Mouse (Mus musculus): ENCODE measurements around the gene Btrc. TPM values are rescaled to one million over a fixed set of nuclear protein-coding genes. Genes with fewer than 3 reads are reported as not detected.

Gene Btrc
- polyA plus RNA-seq, 1 experiment from 2014 or later = 15.0 TPM

DNA sequence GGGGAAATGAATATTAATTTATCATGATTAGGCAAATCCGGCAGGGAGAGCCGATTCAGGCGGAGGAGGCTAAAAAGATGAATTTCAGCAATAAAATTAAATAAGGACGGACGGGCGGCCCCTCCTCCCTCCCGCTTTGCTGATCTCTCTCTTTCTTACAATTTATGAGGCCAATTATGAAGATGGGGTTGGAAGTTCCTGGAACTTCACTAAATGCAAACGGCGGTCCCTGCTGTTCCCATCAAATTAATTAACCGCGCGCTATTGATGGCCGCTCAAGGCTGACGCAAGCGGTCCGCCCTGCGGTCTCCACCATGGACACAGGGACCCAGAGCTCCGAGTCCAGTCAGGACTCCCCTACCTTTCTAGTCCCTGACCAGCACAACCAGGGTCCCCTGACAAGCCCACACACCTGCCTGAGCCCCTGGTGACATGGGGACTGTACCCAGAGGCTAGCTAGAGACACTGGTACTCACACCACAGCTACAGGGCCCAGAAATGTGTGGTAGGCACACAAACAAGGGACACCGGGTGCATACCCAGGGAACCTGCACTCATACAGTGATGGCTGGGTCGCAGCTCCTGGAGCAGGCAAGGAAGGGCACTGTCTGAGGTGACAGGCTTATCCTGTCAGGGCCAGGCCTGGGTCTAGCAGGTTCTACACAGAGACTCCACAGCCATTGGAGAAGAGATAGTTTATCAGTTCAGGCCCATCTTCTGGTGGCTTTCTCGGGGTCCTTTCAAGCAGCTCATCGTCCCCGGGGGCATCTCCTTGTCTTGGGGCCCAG is 185.8 kb downstream of the Btrc start:
- ATAC-seq (ENCODE audit: low FRiP score, low TSS enrichment) = no peak
- WGBS = 82% methylated on average over 23 of the region's 23 CpGs
- DNase-seq (ENCODE audit: low spot score) = no peak
- H3K36me3 ChIP-seq (ENCODE audit: control insufficient read depth, insufficient read depth, low read length) = no peaks in the 10 kb centered on the region
- no peak overlapping the region for H3K4me2 ChIP-seq (replicated peaks; ENCODE audit: low read depth)
- TF ChIP-seq EP300 (optimal IDR thresholded peaks at IDR 0.05) (no peak), CTCF (IDR thresholded peaks at IDR 0.05; ENCODE audit: low read depth) (no peak)
- no peaks in the 10 kb centered on the region for H3K27me3 ChIP-seq (ENCODE audit: control insufficient read depth, insufficient read depth, low read length)
- no peak overlapping the region for H3K9ac ChIP-seq (ENCODE audit: low read length)
- no peak overlapping the region for H3K4me3 ChIP-seq (ENCODE audit: low read depth, low read length)
- H3K9me3 ChIP-seq (ENCODE audit: control insufficient read depth, low read length) = no peaks in the 10 kb centered on the region
- H3K4me1 ChIP-seq (replicated peaks; ENCODE audit: control insufficient read depth, insufficient read depth) = no peaks in the 10 kb centered on the region
- H3K27ac ChIP-seq (replicated peaks) = no peak overlapping the region

DNA sequence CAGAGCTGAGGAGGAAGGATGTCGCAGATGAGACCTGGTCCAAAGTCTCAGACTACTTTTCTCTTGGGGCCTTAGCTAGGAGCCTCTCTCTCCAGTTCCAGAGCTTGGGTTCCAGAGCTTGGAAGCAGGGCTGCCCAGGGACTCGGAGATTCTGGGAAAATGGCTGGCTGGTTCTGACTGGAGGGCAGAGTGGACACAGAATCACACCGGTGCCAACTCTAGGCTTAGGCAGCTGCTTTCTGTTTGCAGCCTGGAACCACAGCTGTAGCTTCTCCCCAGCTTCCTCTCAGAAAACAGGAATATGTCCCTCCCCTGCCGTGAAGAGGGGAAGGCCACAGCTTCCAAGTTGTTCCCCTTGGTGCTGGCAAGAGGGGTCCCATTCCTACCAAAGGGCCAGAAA is 186.4 kb downstream of the Btrc start:
- Histone ChIP-seq H3K9me3 (ENCODE audit: control insufficient read depth, low read length) (no peaks in the 10 kb centered on the region), H3K4me1 (replicated peaks; ENCODE audit: control insufficient read depth, insufficient read depth) (no peaks in the 10 kb centered on the region), H3K27me3 (ENCODE audit: control insufficient read depth, insufficient read depth, low read length) (no peaks in the 10 kb centered on the region), H3K4me3 (ENCODE audit: low read depth, low read length) (no peak overlapping the region), H3K27ac (replicated peaks) (no peak overlapping the region), H3K4me2 (replicated peaks; ENCODE audit: low read depth) (no peak overlapping the region), H3K36me3 (ENCODE audit: control insufficient read depth, insufficient read depth, low read length) (no peaks in the 10 kb centered on the region; the same call in 1 of the 2 replicates), H3K9ac (ENCODE audit: low read length) (no peak overlapping the region)
- no peak for DNase-seq (ENCODE audit: low spot score)
- ATAC-seq (ENCODE audit: low FRiP score, low TSS enrichment) = no peak
- TF ChIP-seq CTCF (IDR thresholded peaks at IDR 0.05; ENCODE audit: low read depth) (no peak), EP300 (optimal IDR thresholded peaks at IDR 0.05) (no peak)
- WGBS = 59% methylated on average over 4 of the region's 4 CpGs

DNA sequence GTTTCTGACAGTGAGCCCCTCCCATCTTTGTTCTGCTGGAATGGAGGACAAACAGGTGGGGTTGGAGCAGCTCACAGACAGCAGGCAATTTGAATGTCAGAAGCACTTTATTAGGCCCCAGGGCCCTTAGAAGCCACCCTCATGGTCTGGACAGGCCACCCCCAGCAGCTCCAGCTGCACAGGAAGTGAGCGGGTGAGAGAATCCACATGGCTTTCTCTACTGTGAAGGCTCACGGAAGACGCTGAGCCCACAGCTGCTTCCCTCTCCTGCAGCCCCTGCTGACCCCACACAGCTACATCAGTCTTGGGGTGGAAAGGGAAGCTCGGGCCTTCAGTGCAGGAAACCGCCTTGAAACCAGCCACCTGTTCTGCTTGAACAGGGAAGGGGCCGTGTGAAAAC is 188.7 kb downstream of the Btrc start:
- no peaks in the 10 kb centered on the region for H3K9me3 ChIP-seq (ENCODE audit: control insufficient read depth, low read length)
- no peaks in the 10 kb centered on the region for H3K4me1 ChIP-seq (replicated peaks; ENCODE audit: control insufficient read depth, insufficient read depth)
- DNase-seq (ENCODE audit: low spot score) (no peak), ATAC-seq (ENCODE audit: low FRiP score, low TSS enrichment) (peak; percentile 33; the same call in 1 of the 2 replicates)
- WGBS = 51% methylated on average over 6 of the region's 6 CpGs
- no peaks in the 10 kb centered on the region; the same call in 1 of the 2 replicates for H3K36me3 ChIP-seq (ENCODE audit: control insufficient read depth, insufficient read depth, low read length)
- no peak for TF ChIP-seq EP300 (optimal IDR thresholded peaks at IDR 0.05)
- no peak for TF ChIP-seq CTCF (IDR thresholded peaks at IDR 0.05; ENCODE audit: low read depth)
- H3K4me3 ChIP-seq (ENCODE audit: low read depth, low read length) = no peak overlapping the region
- no peak overlapping the region for H3K9ac ChIP-seq (ENCODE audit: low read length)
- no peaks in the 10 kb centered on the region for H3K27me3 ChIP-seq (ENCODE audit: control insufficient read depth, insufficient read depth, low read length)
- no peak overlapping the region for H3K27ac ChIP-seq (replicated peaks)
- H3K4me2 ChIP-seq (replicated peaks; ENCODE audit: low read depth) = no peak overlapping the region

DNA sequence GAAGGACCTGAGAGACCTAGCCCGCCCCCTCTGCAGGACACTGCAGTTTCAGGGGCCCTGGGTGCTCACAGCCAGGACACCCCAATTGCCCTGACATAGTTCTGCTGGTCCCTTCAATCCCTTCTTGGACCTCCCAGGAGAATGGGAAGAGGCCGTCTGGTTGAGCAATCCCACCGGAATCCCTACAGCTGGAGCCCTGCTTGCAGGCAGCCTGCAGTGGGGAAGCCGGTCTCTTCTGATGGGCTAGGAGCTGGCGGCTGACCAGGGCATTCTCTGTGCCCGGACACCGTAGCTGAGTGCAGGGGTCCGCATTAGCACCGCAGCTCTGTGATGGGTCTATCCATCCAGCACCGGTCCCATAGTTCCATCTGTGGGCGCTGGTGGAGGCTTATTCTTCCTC is 190.6 kb downstream of the Btrc start:
- Histone ChIP-seq H3K4me1 (replicated peaks; ENCODE audit: control insufficient read depth, insufficient read depth) (no peaks in the 10 kb centered on the region), H3K9ac (ENCODE audit: low read length) (no peak overlapping the region), H3K27ac (replicated peaks) (no peak overlapping the region), H3K4me3 (ENCODE audit: low read depth, low read length) (no peak overlapping the region), H3K36me3 (ENCODE audit: control insufficient read depth, insufficient read depth, low read length) (no peaks in the 10 kb centered on the region; the same call in 1 of the 2 replicates), H3K4me2 (replicated peaks; ENCODE audit: low read depth) (no peak overlapping the region), H3K9me3 (ENCODE audit: control insufficient read depth, low read length) (no peaks in the 10 kb centered on the region), H3K27me3 (ENCODE audit: control insufficient read depth, insufficient read depth, low read length) (no peaks in the 10 kb centered on the region)
- no peak for DNase-seq (ENCODE audit: low spot score)
- no peak for ATAC-seq (ENCODE audit: low FRiP score, low TSS enrichment)
- WGBS = 87% methylated on average over 11 of the region's 11 CpGs
- TF ChIP-seq EP300 (optimal IDR thresholded peaks at IDR 0.05) (no peak), CTCF (IDR thresholded peaks at IDR 0.05; ENCODE audit: low read depth) (no peak)

DNA sequence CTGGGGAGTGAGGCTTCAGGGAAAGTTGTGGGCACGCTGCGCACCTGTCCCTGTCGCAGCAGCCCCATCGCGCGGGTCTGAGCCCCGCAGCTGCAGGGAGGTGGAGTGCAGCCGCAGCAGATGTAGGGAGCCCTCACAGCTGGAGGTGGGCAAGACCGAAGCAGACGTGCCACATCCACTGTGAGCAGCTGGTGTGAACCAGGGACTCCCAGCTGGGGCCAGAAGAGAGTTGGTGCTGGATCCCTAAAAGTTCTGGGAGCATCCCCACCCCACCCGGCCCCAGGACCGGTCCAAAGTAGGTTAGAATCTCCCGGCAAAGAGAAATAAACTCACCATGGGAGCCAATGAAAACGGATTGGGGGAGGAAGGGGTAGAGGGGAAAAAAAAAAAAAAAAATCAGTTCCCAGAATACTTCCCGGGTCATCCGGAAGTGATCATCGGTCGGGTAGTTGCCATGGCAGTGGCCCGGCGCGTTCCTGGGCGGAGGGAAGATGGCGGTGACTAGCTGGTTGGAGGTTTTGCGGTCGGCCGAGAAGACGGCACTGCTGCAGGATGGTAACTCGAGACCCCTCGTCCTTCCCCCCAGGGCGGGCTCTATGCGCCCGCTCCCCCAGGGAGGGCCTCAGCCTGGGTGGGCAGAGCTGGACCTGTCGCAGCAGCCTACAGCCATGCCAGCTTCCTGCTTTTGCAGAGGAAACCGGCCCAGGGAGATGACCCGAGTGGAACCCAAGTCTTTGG is 196.8 kb downstream of the Btrc start, which contains the start of the genes Poll and Gm17018:
Gene Poll, minus strand, starts transcription at position 379 of the 738 bp plus-strand sequence.
Gene Gm17018, plus strand, starts transcription at position 463 of the 738 bp plus-strand sequence.
- ATAC-seq (ENCODE audit: low FRiP score, low TSS enrichment) (peak; percentile 84), DNase-seq (ENCODE audit: low spot score) (peak; percentile 87)
- H3K27me3 ChIP-seq (ENCODE audit: control insufficient read depth, insufficient read depth, low read length) = no peaks in the 10 kb centered on the region
- peak within 1 kb of the TSS; percentile 2; the same call in 1 of the 2 replicates for H3K27ac ChIP-seq (replicated peaks)
- WGBS = under 1% methylated on average over 35 of the region's 35 CpGs
- TF ChIP-seq CTCF (IDR thresholded peaks at IDR 0.05; ENCODE audit: low read depth) (no peak), EP300 (optimal IDR thresholded peaks at IDR 0.05) (no peak)
- H3K4me1 ChIP-seq (replicated peaks; ENCODE audit: control insufficient read depth, insufficient read depth) = peaks cover 4% of the 10 kb centered on the region; the same call in 1 of the 2 replicates
- no peaks in the 10 kb centered on the region; the same call in 1 of the 2 replicates for H3K36me3 ChIP-seq (ENCODE audit: control insufficient read depth, insufficient read depth, low read length)
- peak within 1 kb of the TSS; percentile 68 for H3K4me3 ChIP-seq (ENCODE audit: low read depth, low read length)
- peak within 1 kb of the TSS; percentile 72 for H3K4me2 ChIP-seq (replicated peaks; ENCODE audit: low read depth)
- H3K9ac ChIP-seq (ENCODE audit: low read length) = peak within 1 kb of the TSS; percentile 61
- H3K9me3 ChIP-seq (ENCODE audit: control insufficient read depth, low read length) = no peaks in the 10 kb centered on the region
